Mouse (Mus musculus): Measurements from ENCODE around the gene Ghrhr.

Ghrhr gene

GRCm38 (mm10) chr6:55353711-55354445 lies 22.2 kb upstream of the Ghrhr start:
- DNase-seq: no peak

DNA sequence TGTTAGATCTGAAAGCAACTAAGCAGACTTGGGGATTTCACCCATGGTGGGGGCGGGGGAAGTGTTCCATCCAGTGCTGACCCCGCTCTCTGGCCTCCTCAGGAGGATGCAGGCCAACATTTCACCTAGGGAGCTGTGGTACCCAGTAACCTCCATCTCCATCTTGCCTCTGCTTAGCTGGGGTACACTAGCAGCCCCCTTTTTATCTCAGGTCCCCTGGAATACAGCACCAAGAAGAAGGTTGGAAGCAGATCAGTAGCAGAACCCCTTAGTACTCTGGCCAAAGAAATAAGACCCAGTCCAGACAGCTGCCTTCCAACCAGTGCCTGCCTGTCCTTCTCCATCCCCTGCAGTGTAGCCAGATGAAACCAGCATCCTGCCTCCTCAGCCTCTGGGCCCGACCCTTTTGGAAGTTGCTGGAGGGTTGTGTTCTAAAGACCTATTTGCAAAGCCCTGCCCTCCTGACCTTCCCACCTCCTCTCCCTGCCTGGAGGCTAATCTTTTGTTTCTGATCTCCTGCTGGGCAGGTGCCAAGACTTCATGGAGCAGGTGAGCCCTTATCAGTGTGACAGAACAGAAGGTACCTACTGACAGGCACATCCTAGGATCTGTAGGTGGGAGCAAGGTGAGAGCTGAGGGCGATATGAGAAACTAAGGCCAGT lies 21.5 kb upstream of the Ghrhr start:
- DNase-seq: no peak

GRCm38 (mm10) chr6:55355575-55355974 lies 20.5 kb upstream of the Ghrhr start:
- DNase-seq: no peak

GRCm38 (mm10) chr6:55356017-55356703 lies 19.9 kb upstream of the Ghrhr start:
- DNase-seq: no peak

GRCm38 (mm10) chr6:55356976-55357635 lies 19.0 kb upstream of the Ghrhr start:
- no peak for DNase-seq

- DNase-seq: peak; percentile 67 to 80
These were observed 18.5 kb upstream of the Ghrhr start for GRCm38 (mm10) chr6:55357636-55358031.

GRCm38 (mm10) chr6:55358731-55359143 lies 17.4 kb upstream of the Ghrhr start:
- DNase-seq: no peak

- no peak for DNase-seq
These were observed 13.4 kb upstream of the Ghrhr start for GRCm38 (mm10) chr6:55362663-55363062.

GRCm38 (mm10) chr6:55367126-55367525 lies 9.0 kb upstream of the Ghrhr start:
- no peak for DNase-seq

GRCm38 (mm10) chr6:55370831-55371230 lies 5.3 kb upstream of the Ghrhr start:
- DNase-seq: no peak

DNA sequence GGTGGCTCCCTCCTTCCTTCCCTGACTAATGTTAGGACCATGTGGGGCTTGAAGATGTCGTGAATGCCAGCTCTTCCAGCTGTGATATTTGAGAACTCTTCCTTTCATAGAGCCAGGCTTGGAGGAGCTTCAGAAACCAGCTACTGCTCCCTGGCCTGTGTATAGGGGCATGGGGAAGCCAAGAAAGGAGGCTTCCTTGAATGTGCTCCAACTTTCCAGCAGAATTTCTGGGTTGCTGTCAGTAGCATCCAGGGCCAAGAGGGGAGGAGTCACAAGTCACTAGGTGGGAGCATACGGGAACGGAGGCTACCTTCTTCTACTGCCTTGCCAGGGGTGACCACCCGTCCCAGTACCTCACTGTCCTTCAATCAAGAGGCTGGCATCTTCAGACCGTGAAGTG lies 416 bp downstream of the Ghrhr start:
- DNase-seq: no peak

DNA sequence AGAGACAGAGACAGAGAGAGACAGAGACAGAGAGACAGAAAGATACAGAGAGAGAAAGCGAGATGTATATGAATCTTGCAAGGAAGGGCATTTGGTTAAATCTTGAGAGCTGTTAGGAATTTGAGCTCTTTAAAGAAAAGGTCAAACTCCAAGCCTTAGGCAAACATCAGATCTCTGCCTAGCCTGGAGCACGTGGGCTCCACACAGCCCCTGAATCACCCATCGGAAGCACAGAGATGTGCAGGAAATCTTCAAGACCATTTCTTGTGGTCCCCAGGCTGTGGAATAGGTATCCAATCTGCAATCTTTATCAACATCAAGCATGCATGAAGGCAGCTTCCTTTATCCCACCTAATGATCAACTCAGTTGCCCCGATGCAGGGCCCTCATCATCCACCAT lies 1.4 kb downstream of the Ghrhr start:
- DNase-seq: no peak

- peak; percentile 72 to 74 for DNase-seq
These were observed 3.7 kb downstream of the Ghrhr start for GRCm38 (mm10) chr6:55379641-55380335.

DNA sequence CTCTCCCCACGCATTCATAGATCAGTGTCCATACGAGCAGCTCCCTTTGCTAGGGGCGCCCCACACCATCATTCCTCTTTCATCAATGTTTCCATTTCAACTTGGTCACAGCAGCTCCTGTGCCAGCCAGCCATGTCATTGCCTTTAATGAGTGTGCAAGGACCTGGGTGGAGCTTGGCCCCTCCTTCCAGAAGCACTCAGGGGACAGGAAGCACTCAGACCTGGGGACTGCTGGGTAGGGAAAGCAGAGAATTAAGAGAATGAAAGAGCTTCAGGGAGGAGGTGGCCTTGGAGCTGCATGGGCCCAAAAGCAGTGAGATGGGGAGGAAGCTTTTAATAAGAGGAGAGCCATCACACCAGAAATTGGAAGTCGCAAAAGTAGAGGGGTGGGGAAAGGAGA lies 5.9 kb downstream of the Ghrhr start:
- no peak for DNase-seq

DNA sequence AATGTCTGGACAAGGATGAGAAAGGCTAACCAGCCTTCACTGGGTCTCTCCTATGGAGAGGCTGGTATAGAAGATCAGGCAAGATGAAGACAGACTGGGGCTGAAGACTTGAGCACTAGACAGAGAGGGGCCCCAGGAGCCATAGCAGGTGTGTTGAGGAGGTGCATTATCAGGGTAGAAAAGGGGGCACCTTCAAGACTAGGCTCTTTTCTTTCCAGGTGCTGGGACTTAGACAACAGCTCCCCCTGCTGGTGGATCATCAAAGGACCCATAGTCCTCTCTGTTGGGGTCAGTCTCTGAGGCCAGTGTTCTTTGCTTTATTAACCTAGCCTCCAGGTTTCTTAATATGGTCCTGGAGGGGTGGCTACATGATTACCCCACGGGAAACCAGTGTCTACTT lies 7.8 kb downstream of the Ghrhr start:
- peak; percentile 78 to 80 for DNase-seq

DNA sequence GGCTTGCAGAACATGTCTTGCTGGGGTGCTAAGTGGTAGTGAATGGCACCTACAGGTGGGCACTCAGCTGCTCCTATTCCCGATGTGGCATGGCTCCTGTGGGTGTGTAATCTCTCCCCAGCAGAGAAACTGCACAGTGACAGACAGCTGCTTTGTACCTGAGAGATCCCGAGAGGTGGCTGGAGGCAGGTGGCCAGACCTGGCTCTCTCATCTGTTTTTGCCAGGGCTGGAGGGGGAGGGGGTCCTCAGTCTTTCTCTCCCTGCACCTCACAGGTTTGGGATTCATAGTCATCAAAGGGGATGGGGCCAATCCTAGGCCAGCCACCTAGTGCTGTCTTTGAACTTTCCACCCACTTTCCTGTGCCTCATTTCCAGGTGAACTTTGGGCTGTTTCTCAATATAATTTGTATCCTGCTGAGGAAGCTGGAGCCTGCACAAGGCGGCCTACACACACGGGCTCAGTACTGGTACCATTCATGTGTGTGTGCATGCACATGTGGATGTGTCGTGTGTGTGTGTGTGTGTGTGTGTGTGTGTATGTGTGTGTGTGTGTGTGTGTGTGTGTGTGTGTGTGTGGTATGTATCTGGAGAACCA lies 8.4 kb downstream of the Ghrhr start:
- no peak for DNase-seq

DNA sequence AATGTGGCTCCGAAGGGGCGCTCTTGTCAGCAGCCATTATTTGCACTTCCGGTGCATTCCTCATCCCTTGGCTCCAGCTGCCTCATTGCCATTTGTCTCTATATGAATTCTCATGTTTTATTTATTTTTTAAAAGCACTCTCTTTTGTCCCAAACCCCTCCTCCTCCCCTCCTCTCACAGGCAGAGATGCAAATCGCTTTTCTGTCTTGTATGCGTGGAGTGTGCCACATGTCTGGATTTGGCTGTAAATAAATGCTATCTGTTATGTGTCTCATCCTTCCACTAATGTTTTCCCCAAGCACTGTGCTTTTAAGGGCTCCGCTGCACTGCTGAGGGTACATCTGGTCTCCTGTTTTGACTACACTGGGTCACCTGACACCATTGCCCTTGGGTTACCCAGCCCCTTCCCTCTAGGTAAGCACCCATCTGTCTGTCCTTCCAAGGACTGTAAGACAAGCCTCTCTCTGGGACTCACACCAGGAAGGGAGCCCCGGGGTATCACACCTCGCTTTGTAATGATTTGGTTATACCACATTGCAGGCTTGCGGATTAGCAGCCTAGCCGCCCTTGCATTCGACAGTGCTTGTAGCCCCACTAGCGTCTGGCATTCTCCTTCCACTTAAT lies 12.6 kb downstream of the Ghrhr start:
- DNase-seq: no peak

GRCm38 (mm10) chr6:55389321-55389720 lies 13.2 kb downstream of the Ghrhr start:
- no peak for DNase-seq

- no peak for DNase-seq
These were observed 15.7 kb downstream of the Ghrhr start for GRCm38 (mm10) chr6:55391814-55392213.

DNA sequence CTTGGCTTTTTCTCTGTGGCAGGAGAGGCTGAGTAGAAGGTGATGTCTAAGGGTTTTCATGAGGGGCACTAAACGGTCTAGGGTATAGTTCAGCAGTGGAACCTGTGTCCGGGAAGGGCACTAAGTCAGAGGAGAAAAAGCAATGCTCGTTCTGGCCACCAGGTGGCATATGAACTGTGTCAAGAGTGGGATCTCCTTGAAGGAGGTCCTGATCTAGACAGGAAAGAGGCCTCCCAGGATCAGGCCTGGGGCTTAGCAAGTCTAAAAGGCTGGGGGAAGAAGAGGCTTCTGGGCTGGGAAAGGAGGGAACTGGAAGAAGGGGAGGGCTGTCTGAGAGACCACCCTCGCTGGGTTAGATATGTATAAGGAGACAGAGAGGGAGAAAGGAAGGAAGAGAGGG lies 16.4 kb downstream of the Ghrhr start:
- peak; percentile 91 for DNase-seq

DNA sequence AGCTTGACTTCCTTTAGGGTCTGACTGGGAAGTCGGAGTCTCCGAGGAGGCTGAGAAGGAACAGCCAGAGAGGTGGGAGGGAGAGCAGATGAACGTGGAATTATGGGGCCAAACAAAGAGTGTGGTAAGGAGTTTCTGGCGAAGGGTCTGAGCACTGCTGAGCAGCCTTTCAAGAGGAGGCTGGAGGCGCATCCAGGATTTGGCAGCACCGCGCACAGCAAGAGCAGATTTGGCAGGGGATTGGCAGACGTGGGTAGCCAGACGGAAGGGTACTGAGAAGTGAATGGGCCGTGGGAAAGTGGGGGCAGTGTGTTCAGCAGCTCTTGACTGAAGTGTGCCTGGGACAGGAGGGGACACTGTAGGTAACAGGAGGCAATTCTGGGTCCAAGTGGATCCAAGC lies 18.8 kb downstream of the Ghrhr start:
- DNase-seq: no peak

DNA sequence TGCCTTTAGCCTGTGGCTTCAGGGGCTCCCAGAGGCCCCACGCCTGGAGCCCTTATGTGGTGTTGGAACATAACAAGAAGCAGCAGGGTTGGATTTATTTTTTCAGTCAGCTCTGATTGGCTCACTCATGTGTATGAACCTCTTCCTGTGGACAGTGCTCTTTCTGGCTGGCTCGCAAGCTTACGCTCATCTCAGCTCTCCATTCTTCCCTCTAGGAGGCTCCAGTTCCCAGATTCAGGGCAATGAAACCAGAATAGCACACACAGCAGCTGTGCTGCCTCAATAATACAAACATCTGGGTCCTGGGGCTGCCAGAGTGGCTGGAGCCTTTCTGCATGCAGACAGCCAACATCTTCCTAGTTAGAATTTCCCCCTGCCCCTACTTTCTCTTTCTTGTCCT lies 20.1 kb downstream of the Ghrhr start:
- peak; percentile 54 to 69 for DNase-seq

Measured in kidney, postnatal 4 days (tissue).